Mouse (Mus musculus) MEL (cell line): ENCODE results near the gene Siah2. TPM values are rescaled to one million over a fixed set of nuclear protein-coding genes. Genes with fewer than 3 reads are reported as not detected.

Experiments
- DNase-seq: peaks from one replicate; pipeline ENCODE4 v3.0.0; 2011; ENCODE audit warnings: low read depth, low spot score
- H3K27ac ChIP-seq: 2 replicates; pipeline ENCODE4 v1.5.1; 2012; ENCODE audit warnings: low read depth, mild to moderate bottlenecking, control low read depth, low read length, moderate library complexity; ENCODE audit not compliant: control insufficient read depth
- H3K27me3 ChIP-seq, 2 experiments: fragments of 150-350 bp in 1 of 2; sonication (generic) in 1 of 2; 2 replicates each; pipeline ENCODE4 v1.6.1; 2012; ENCODE audit warnings: low read length in 2 of 2, mild to moderate bottlenecking in 2 of 2, improper control_type of control experiment in 1 of 2, moderate library complexity in 1 of 2; ENCODE audit not compliant: insufficient read depth in 2 of 2, control insufficient read depth in 1 of 2
- H3K36me3 ChIP-seq, 2 experiments: 2 replicates each; pipeline ENCODE4 v1.6.1; 2012 to 2014; ENCODE audit warnings: low read length in 2 of 2, improper control_type of control experiment in 1 of 2, inconsistent platforms in 1 of 2, mild to moderate bottlenecking in 1 of 2; ENCODE audit not compliant: insufficient read depth in 2 of 2, control insufficient read depth in 1 of 2
- H3K4me1 ChIP-seq, 2 experiments: fragments of 150-350 bp in 1 of 2; sonication (generic) in 1 of 2; 2 replicates each; pipeline ENCODE4 v1.6.1; 2012; ENCODE audit warnings: low read length in 2 of 2, improper control_type of control experiment in 1 of 2, mild to moderate bottlenecking in 1 of 2; ENCODE audit not compliant: insufficient read depth in 2 of 2, control insufficient read depth in 1 of 2
- H3K4me3 ChIP-seq, 2 experiments: fragments of 150-350 bp in 1 of 2; sonication (generic) in 1 of 2; 2 replicates each; pipeline ENCODE4 v1.5.1; 2012; ENCODE audit warnings: low read depth in 2 of 2, low read length in 2 of 2, mild to moderate bottlenecking in 2 of 2, moderate library complexity in 2 of 2, control low read depth in 1 of 2, improper control_type of control experiment in 1 of 2; ENCODE audit not compliant: control insufficient read depth in 1 of 2, insufficient read depth in 1 of 2
- H3K79me2 ChIP-seq: 2 replicates; pipeline ENCODE4 v1.6.1; 2012; ENCODE audit warnings: mild to moderate bottlenecking, low read length, moderate library complexity; ENCODE audit not compliant: control insufficient read depth, poor library complexity, insufficient read depth
- H3K9ac ChIP-seq: 2 replicates; pipeline ENCODE4 v1.6.1; 2012; ENCODE audit warnings: low read depth, mild to moderate bottlenecking, control low read depth, low read length, moderate library complexity; ENCODE audit not compliant: control insufficient read depth, poor library complexity, severe bottlenecking
- H3K9me3 ChIP-seq: fragments of 150-350 bp; sonication (generic); replicated peaks from 2 replicates; pipeline ENCODE4 v1.6.1; 2012; ENCODE audit warnings: mild to moderate bottlenecking, low read length, improper control_type of control experiment, moderate library complexity; ENCODE audit not compliant: insufficient read depth
- BHLHE40 ChIP-seq: IDR thresholded peaks from 2 replicates; pipeline ENCODE4 v1.6.1; 2012; ENCODE audit warnings: low read depth, mild to moderate bottlenecking, inconsistent platforms, low read length, improper control_type of control experiment, borderline replicate concordance
- E2F4 ChIP-seq: IDR thresholded peaks from 2 replicates; pipeline ENCODE4 v1.6.1; 2011; ENCODE audit warnings: low read depth, low read length, improper control_type of control experiment, borderline replicate concordance
- ELF1 ChIP-seq: IDR thresholded peaks from 2 replicates; pipeline ENCODE4 v1.6.1; 2014; ENCODE audit warnings: low read depth, mild to moderate bottlenecking, inconsistent platforms, low read length, improper control_type of control experiment, moderate library complexity
- ETS1 ChIP-seq: IDR thresholded peaks from 2 replicates; pipeline ENCODE4 v1.6.1; 2012; ENCODE audit warnings: low read depth, mild to moderate bottlenecking, inconsistent platforms, low read length, improper control_type of control experiment, moderate library complexity
- GABPA ChIP-seq: IDR thresholded peaks from 2 replicates; pipeline ENCODE4 v1.6.1; 2012; ENCODE audit warnings: low read depth, mild to moderate bottlenecking, inconsistent platforms, low read length, improper control_type of control experiment, moderate library complexity
- HCFC1 ChIP-seq: IDR thresholded peaks from 2 replicates; pipeline ENCODE4 v1.6.1; 2012; ENCODE audit warnings: low read depth, mild to moderate bottlenecking, inconsistent platforms, low read length, improper control_type of control experiment, moderate library complexity
- JUND ChIP-seq: IDR thresholded peaks from 2 replicates; pipeline ENCODE4 v1.6.1; 2011; ENCODE audit warnings: low read depth, mild to moderate bottlenecking, improper control_type of control experiment, low read length
- MAFK ChIP-seq: IDR thresholded peaks from 2 replicates; pipeline ENCODE4 v1.6.1; 2011; ENCODE audit warnings: low read depth, mild to moderate bottlenecking, low read length, improper control_type of control experiment, borderline replicate concordance
- MAX ChIP-seq: IDR thresholded peaks from 2 replicates; pipeline ENCODE4 v1.6.1; 2011; ENCODE audit warnings: low read length, improper control_type of control experiment
- MXI1 ChIP-seq: IDR thresholded peaks from 2 replicates; pipeline ENCODE4 v1.6.1; 2011; ENCODE audit warnings: mild to moderate bottlenecking, low read depth, low read length, improper control_type of control experiment
- MYB ChIP-seq: IDR thresholded peaks from 2 replicates; pipeline ENCODE4 v1.6.1; 2011; ENCODE audit warnings: mild to moderate bottlenecking, low read depth, low read length, improper control_type of control experiment
- NRF1 ChIP-seq: IDR thresholded peaks from 2 replicates; pipeline ENCODE4 v1.6.1; 2014; ENCODE audit warnings: low read depth, mild to moderate bottlenecking, inconsistent platforms, low read length, improper control_type of control experiment, moderate library complexity; ENCODE audit not compliant: poor library complexity, insufficient read depth, severe bottlenecking
- RCOR1 ChIP-seq: IDR thresholded peaks from 2 replicates; pipeline ENCODE4 v1.6.1; 2012; ENCODE audit warnings: low read depth, mild to moderate bottlenecking, inconsistent platforms, low read length, improper control_type of control experiment
- SIN3A ChIP-seq: IDR thresholded peaks from 2 replicates; pipeline ENCODE4 v1.6.1; 2012; ENCODE audit warnings: low read length, improper control_type of control experiment, inconsistent platforms
- SMC3 ChIP-seq: IDR thresholded peaks from 2 replicates; pipeline ENCODE4 v1.6.1; 2011; ENCODE audit warnings: low read depth, low read length, improper control_type of control experiment
- TAL1 ChIP-seq: IDR thresholded peaks from 2 replicates; pipeline ENCODE4 v1.6.1; 2012; ENCODE audit warnings: mild to moderate bottlenecking, inconsistent platforms, low read length, moderate library complexity, mixed read lengths
- TBP ChIP-seq: IDR thresholded peaks from 2 replicates; pipeline ENCODE4 v1.8.0; 2011; ENCODE audit warnings: low read depth, low read length, improper control_type of control experiment
- TCF12 ChIP-seq: IDR thresholded peaks from 2 replicates; pipeline ENCODE4 v1.6.1; 2014; ENCODE audit warnings: low read depth, mild to moderate bottlenecking, inconsistent platforms, low read length, improper control_type of control experiment, moderate library complexity
- UBTF ChIP-seq: IDR thresholded peaks from 2 replicates; pipeline ENCODE4 v1.6.1; 2012; ENCODE audit warnings: low read depth, mild to moderate bottlenecking, inconsistent platforms, low read length, improper control_type of control experiment, moderate library complexity, borderline replicate concordance; ENCODE audit not compliant: insufficient read depth
- USF1 ChIP-seq: IDR thresholded peaks from 2 replicates; pipeline ENCODE4 v1.6.1; 2014; ENCODE audit warnings: low read depth, mild to moderate bottlenecking, inconsistent platforms, low read length, improper control_type of control experiment, moderate library complexity
- ZC3H11A ChIP-seq: IDR thresholded peaks from 2 replicates; pipeline ENCODE4 v1.6.1; 2012; ENCODE audit warnings: low read depth, mild to moderate bottlenecking, inconsistent platforms, low read length, improper control_type of control experiment
- ZKSCAN1 ChIP-seq: IDR thresholded peaks from 2 replicates; pipeline ENCODE4 v1.6.1; 2012; ENCODE audit warnings: low read depth, mild to moderate bottlenecking, inconsistent platforms, low read length, improper control_type of control experiment, moderate library complexity
- ZNF384 ChIP-seq: IDR thresholded peaks from 2 replicates; pipeline ENCODE4 v1.6.1; 2012; ENCODE audit warnings: low read depth, mild to moderate bottlenecking, inconsistent platforms, low read length, improper control_type of control experiment
- polyA plus RNA-seq, 2 experiments: library from polyadenylated mRNA; stranded (reverse) in 1 of 2; unstranded in 1 of 2; fragments of >175 nt in 1 of 2; fragments of >200 nt in 1 of 2; gene quantifications; 2 replicates each; pipeline versions ENCODE4 v1.2.1 to v1.2.4; 2012; ENCODE audit warnings: low replicate concordance in 2 of 2, low read depth in 1 of 2; ENCODE audit not compliant: insufficient read length in 2 of 2, insufficient read depth in 1 of 2, missing spikeins in 1 of 2
- total RNA-seq: library from RNA; depleted of rRNA; stranded (reverse); fragments of 300-350 nt; gene quantifications from 2 replicates; pipeline ENCODE4 v1.2.3, GENCODE M21; 2012

Siah2 gene
- total and polyA plus RNA-seq, 3 experiments = 17.6 to 58.1 (median 22.5) TPM

- Histone ChIP-seq H3K27ac (no peak overlapping the region), H3K4me3 (no peak overlapping the region), H3K4me1 (peaks cover 0 to 3% of the 10 kb centered on the region in 2 experiments; a peak in 2 of 4 replicates), H3K9me3 (no peaks in the 10 kb centered on the region), H3K27me3 (peaks cover 0 to 1% of the 10 kb centered on the region in 2 experiments; a peak in 1 of 4 replicates), H3K36me3 (peaks cover 0 to 3% of the 10 kb centered on the region in 2 experiments; a peak in 1 of 4 replicates), H3K79me2 (peaks cover 3% of the 10 kb centered on the region; the same call in 1 of the 2 replicates), H3K9ac (no peak overlapping the region)
- DNase-seq = no peak
- TF ChIP-seq SIN3A (no peak), HCFC1 (no peak), BHLHE40 (no peak), NRF1 (no peak), JUND (no peak), MAX (no peak), MAFK (no peak), GABPA (no peak), ZC3H11A (no peak), USF1 (no peak), MXI1 (no peak), UBTF (no peak), MYB (no peak), RCOR1 (no peak), ETS1 (no peak), TAL1 (no peak), TBP (no peak), E2F4 (no peak), ELF1 (no peak)
Measured at GRCm38 (mm10) chr3:58696806-58697205, 4.6 kb upstream of the Siah2 start.

- H3K4me1 ChIP-seq = peaks cover 0 to 3% of the 10 kb centered on the region in 2 experiments; a peak in 3 of 4 replicates
- peaks cover 14% of the 10 kb centered on the region for H3K79me2 ChIP-seq
- H3K36me3 ChIP-seq = peaks cover 0 to 3% of the 10 kb centered on the region in 2 experiments; a peak in 1 of 4 replicates
- H3K9ac ChIP-seq = no peak overlapping the region
- DNase-seq = no peak
- no peak for TF ChIP-seq ZKSCAN1
- TF ChIP-seq USF1 = no peak
- TF ChIP-seq UBTF = no peak
- no peak for TF ChIP-seq SMC3
- no peak for TF ChIP-seq NRF1
- no peak for TF ChIP-seq ZNF384
- TF ChIP-seq TCF12 = no peak
- TF ChIP-seq GABPA = no peak
- no peak for TF ChIP-seq ELF1
- TF ChIP-seq MYB = no peak
- no peaks in the 10 kb centered on the region for H3K9me3 ChIP-seq
- peaks cover 0 to 1% of the 10 kb centered on the region in 2 experiments; a peak in 1 of 4 replicates for H3K27me3 ChIP-seq
- H3K4me3 ChIP-seq = no peak overlapping the region
- H3K27ac ChIP-seq = no peak overlapping the region
Measured at GRCm38 (mm10) chr3:58695507-58695906, 3.3 kb upstream of the Siah2 start.
